ENCODE assay signal across 26 mouse cellular contexts in the genomic region with DNA sequence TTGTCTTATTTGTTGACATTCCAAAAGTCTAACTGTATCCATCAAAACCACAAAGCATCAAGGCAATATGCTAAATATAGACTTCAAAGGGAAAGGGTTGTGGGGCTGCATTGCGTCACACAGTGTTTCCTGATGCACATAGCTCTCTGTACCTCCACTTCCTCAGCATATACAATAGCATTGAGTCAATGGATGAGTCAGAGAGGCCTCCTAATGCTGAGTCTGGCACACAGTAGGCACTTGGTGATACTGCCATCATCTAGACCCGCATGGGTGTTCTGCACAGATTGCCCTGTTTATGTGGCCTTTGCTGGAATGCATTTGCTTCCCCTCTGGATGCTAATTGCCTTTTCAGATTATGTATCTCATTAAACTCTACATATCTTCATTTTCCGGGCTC.
"Had no signal": no experiment of that assay in that cellular context is flagged by ENCODE, and none has a peak within 500 bp of the region (broad histone marks: within the 10 kb centered on the region; RNA-seq: fewer than 3 reads in every experiment).

No protein-coding gene starts in this region.

- H3K9ac ChIP-seq: heart, embryonic 13.5 days; heart, embryonic 15.5 days; intestine, embryonic 15.5 days; limb, embryonic 12.5 days; liver, embryonic 13.5 days; liver, embryonic 15.5 days had no signal

- H3K4me3 ChIP-seq: gastrocnemius, adult 2 months; heart, adult 2 months; heart, embryonic 13.5 days; heart, embryonic 15.5 days; hindbrain, embryonic 10.5 days; intestine, embryonic 15.5 days; layer of hippocampus, adult 2 months; left cerebral cortex, adult 2 months; limb, embryonic 10.5 days; limb, embryonic 12.5 days; liver, embryonic 13.5 days; liver, embryonic 15.5 days had no signal

- H3K9me3 ChIP-seq: heart, embryonic 15.5 days; hindbrain, embryonic 10.5 days; intestine, embryonic 15.5 days; limb, embryonic 10.5 days; limb, embryonic 12.5 days; liver, embryonic 13.5 days; liver, embryonic 15.5 days had no signal

- DNase-seq: gastrocnemius, adult 2 months; gastrocnemius, postnatal 10 days; gastrocnemius, postnatal 25 days; heart, adult 2 months; heart, postnatal 14 days; heart, postnatal 4 days; kidney, adult 18-20 months; kidney, adult 8-10 months; kidney, postnatal 10 days; kidney, postnatal 25 days; kidney, postnatal 4 days; liver; liver, embryonic 13.5 days had no signal

- H3K4me1 ChIP-seq: heart, embryonic 13.5 days; heart, embryonic 15.5 days; hindbrain, embryonic 10.5 days; intestine, embryonic 15.5 days; limb, embryonic 10.5 days; limb, embryonic 12.5 days; liver, embryonic 13.5 days; liver, embryonic 15.5 days had no signal

- H3K36me3 ChIP-seq: heart, embryonic 13.5 days; heart, embryonic 15.5 days; hindbrain, embryonic 10.5 days; intestine, embryonic 15.5 days; limb, embryonic 10.5 days; limb, embryonic 12.5 days; liver, embryonic 13.5 days; liver, embryonic 15.5 days had no signal

- H3K4me2 ChIP-seq: heart, embryonic 11.5 days; heart, embryonic 13.5 days; heart, embryonic 15.5 days; intestine, embryonic 15.5 days; limb, embryonic 12.5 days; liver, embryonic 11.5 days; liver, embryonic 13.5 days; liver, embryonic 15.5 days had no signal

- H3K27me3 ChIP-seq: heart, embryonic 13.5 days; heart, embryonic 15.5 days; intestine, embryonic 15.5 days; limb, embryonic 12.5 days; liver, embryonic 13.5 days; liver, embryonic 15.5 days had no signal

- H3K27ac ChIP-seq: gastrocnemius, adult 2 months; heart, adult 2 months; heart, embryonic 13.5 days; heart, embryonic 15.5 days; hindbrain, embryonic 10.5 days; intestine, embryonic 15.5 days; layer of hippocampus, adult 2 months; left cerebral cortex, adult 2 months; limb, embryonic 10.5 days; limb, embryonic 12.5 days; liver, embryonic 13.5 days; liver, embryonic 15.5 days had no signal

- ATAC-seq: inflammation-experienced regulatory T-cells, adult 6 months; intestine, embryonic 15.5 days; intestine, postnatal 0 days had no signal
